Mouse (Mus musculus) lung, adult 2 months (tissue): ENCODE results near the gene Slc16a1.

Experiments used
- CTCF ChIP-seq: fragments of 200-500 bp; IDR thresholded peaks from 2 replicates; pipeline ENCODE4 v1.5.1; 2011; ENCODE audit warnings: mild to moderate bottlenecking, low read length, control low read depth; ENCODE audit not compliant: insufficient read depth
- POLR2A ChIP-seq: fragments of 200-500 bp; IDR thresholded peaks from 2 replicates; pipeline ENCODE4 v1.6.1; 2011; ENCODE audit warnings: low read depth, mild to moderate bottlenecking, control low read depth, low read length, borderline replicate concordance; ENCODE audit errors: extremely low read depth

GRCm38 (mm10) chr3:104638932-104639748, 672 bp downstream of the Slc16a1 start:
- peak; percentile 13; the same call in 1 of the 2 replicates for TF ChIP-seq POLR2A
- TF ChIP-seq CTCF: no peak
